Mouse (Mus musculus) heart, adult 2 months (tissue): Measurements from ENCODE around the gene Nexn.

Source experiments
- CTCF ChIP-seq: fragments of 200-600 bp; IDR thresholded peaks from 2 replicates; pipeline ENCODE4 v1.8.1; 2022; ENCODE audit warnings: antibody characterized with exemption, mild to moderate bottlenecking, moderate library complexity
- POLR2A ChIP-seq: fragments of 200-500 bp; IDR thresholded peaks from 2 replicates; pipeline ENCODE4 v1.6.1; 2011; ENCODE audit warnings: mild to moderate bottlenecking, low read depth, low read length, control low read depth; ENCODE audit not compliant: insufficient read depth

- TF ChIP-seq POLR2A (no peak), CTCF (no peak)
Measured at GRCm38 (mm10) chr3:152264374-152264773, 1.8 kb downstream of the Nexn start.
